Mouse (Mus musculus): Measurements from ENCODE around the gene Slc29a2.

Slc29a2 gene

GRCm38 (mm10) chr19:5057876-5058775 is 34.5 kb downstream of the Slc29a2 start:
- DNase-seq (ENCODE audit: inconsistent age in 2 of 2, low spot score in 1 of 2): no peak

GRCm38 (mm10) chr19:5058801-5059771 is 35.4 kb downstream of the Slc29a2 start:
- no peak for DNase-seq (ENCODE audit: inconsistent age in 2 of 2, low spot score in 1 of 2)

GRCm38 (mm10) chr19:5060365-5061330 is 37.0 kb downstream of the Slc29a2 start:
- no peak for DNase-seq (ENCODE audit: inconsistent age in 2 of 2, low spot score in 1 of 2)

GRCm38 (mm10) chr19:5062041-5062440 is 38.4 kb downstream of the Slc29a2 start:
- DNase-seq (ENCODE audit: inconsistent age in 2 of 2, low spot score in 1 of 2): no peak

GRCm38 (mm10) chr19:5062446-5062845 is 38.8 kb downstream of the Slc29a2 start:
- DNase-seq (ENCODE audit: inconsistent age in 2 of 2, low spot score in 1 of 2): no peak

GRCm38 (mm10) chr19:5065104-5065503 is 41.4 kb downstream of the Slc29a2 start:
- DNase-seq (ENCODE audit: inconsistent age in 2 of 2, low spot score in 1 of 2): no peak

- peak in 1 of 2 experiments; percentile 38 for DNase-seq (ENCODE audit: inconsistent age in 2 of 2, low spot score in 1 of 2)
Observed at GRCm38 (mm10) chr19:5067040-5067799, 43.6 kb downstream of the Slc29a2 start.

GRCm38 (mm10) chr19:5067867-5068569 is 44.4 kb downstream of the Slc29a2 start, which contains the start of gene Cd248:
TSS of gene Cd248 (plus strand) at chr19:5068078.
- DNase-seq (ENCODE audit: inconsistent age in 2 of 2, low spot score in 1 of 2): peak in 1 of 2 experiments; percentile 65

- no peak for DNase-seq (ENCODE audit: inconsistent age in 2 of 2, low spot score in 1 of 2)
Observed at GRCm38 (mm10) chr19:5068570-5069234, 45.0 kb downstream of the Slc29a2 start.

- no peak for DNase-seq (ENCODE audit: inconsistent age in 2 of 2, low spot score in 1 of 2)
Observed at GRCm38 (mm10) chr19:5069486-5069885, 45.8 kb downstream of the Slc29a2 start.

GRCm38 (mm10) chr19:5069978-5070377 is 46.3 kb downstream of the Slc29a2 start:
- DNase-seq (ENCODE audit: inconsistent age in 2 of 2, low spot score in 1 of 2): no peak

GRCm38 (mm10) chr19:5071077-5071476 is 47.4 kb downstream of the Slc29a2 start:
- DNase-seq (ENCODE audit: inconsistent age in 2 of 2, low spot score in 1 of 2): no peak

- DNase-seq (ENCODE audit: inconsistent age in 2 of 2, low spot score in 1 of 2): peak; percentile 83 to 92
Observed at GRCm38 (mm10) chr19:5071545-5072369, 48.1 kb downstream of the Slc29a2 start.

- peak in 1 of 2 experiments; percentile 39 for DNase-seq (ENCODE audit: inconsistent age in 2 of 2, low spot score in 1 of 2)
Observed at GRCm38 (mm10) chr19:5072389-5073019, 48.8 kb downstream of the Slc29a2 start.

GRCm38 (mm10) chr19:5073028-5073427 is 49.4 kb downstream of the Slc29a2 start:
- DNase-seq (ENCODE audit: inconsistent age in 2 of 2, low spot score in 1 of 2): peak in 1 of 2 experiments; percentile 78

GRCm38 (mm10) chr19:5073518-5073917 is 49.9 kb downstream of the Slc29a2 start:
- no peak for DNase-seq (ENCODE audit: inconsistent age in 2 of 2, low spot score in 1 of 2)

GRCm38 (mm10) chr19:5079279-5079678 is 55.6 kb downstream of the Slc29a2 start:
- no peak for DNase-seq (ENCODE audit: inconsistent age in 2 of 2, low spot score in 1 of 2)

All from adrenal gland, adult (tissue).